ENCODE assay signal across 8 mouse cellular contexts in genomic region chr6:90607196-90607595, GRCm38 (mm10). TPM values are rescaled to one million over a fixed set of nuclear protein-coding genes. Genes with fewer than 3 reads are reported as not detected.
A peak's percentile ranks its signal among the peaks of the same experiment; 100 is the strongest.
DNase-seq lines count a peak whose midpoint lies in the region; ATAC-seq and TF ChIP-seq lines count a peak whose summit lies in the region.

No protein-coding gene starts in this region.

- TF ChIP-seq CTCF in heart, postnatal 0 days (IDR thresholded peaks at IDR 0.05; ENCODE audit: low read depth), result peak; percentile 88
- TF ChIP-seq CTCF in lung, embryonic 14.5 days (IDR thresholded peaks at IDR 0.05; ENCODE audit: low read depth), result peak; percentile 90

- H3K36me3 ChIP-seq in heart, postnatal 0 days (replicated peaks; ENCODE audit: control insufficient read depth, insufficient read depth, low read length), result no peaks in the 10 kb centered on the region
- no peaks in the 10 kb centered on the region for H3K36me3 ChIP-seq in heart, embryonic 11.5 days (ENCODE audit: control insufficient read depth, insufficient read depth, low read length)
- no peaks in the 10 kb centered on the region for H3K36me3 ChIP-seq in lung, embryonic 14.5 days (ENCODE audit: insufficient read depth)

- ATAC-seq in heart, postnatal 0 days (ENCODE audit: insufficient read depth, low read depth), result no peak
- no peak; the same call in 1 of the 2 replicates for ATAC-seq in heart, embryonic 11.5 days (replicated peaks; ENCODE audit: insufficient number of reproducible peaks, low FRiP score, low TSS enrichment)
- ATAC-seq in activated CD4-positive, CD25-positive, alpha-beta regulatory T cell, adult 4 months, result peak; percentile 38
- no peak for ATAC-seq in lung, embryonic 14.5 days (ENCODE audit: insufficient read depth)

- H3K9me3 ChIP-seq in heart, postnatal 0 days (replicated peaks; ENCODE audit: control insufficient read depth, low read length), result no peaks in the 10 kb centered on the region
- no peaks in the 10 kb centered on the region for H3K9me3 ChIP-seq in heart, embryonic 11.5 days (replicated peaks; ENCODE audit: control insufficient read depth, low read length)
- H3K9me3 ChIP-seq in lung, embryonic 14.5 days (ENCODE audit: low read depth, low read length), result no peaks in the 10 kb centered on the region

- H3K4me2 ChIP-seq in heart, postnatal 0 days (ENCODE audit: low read depth, low read length), result no peak overlapping the region
- H3K4me2 ChIP-seq in heart, embryonic 11.5 days, result no peak overlapping the region
- no peak overlapping the region for H3K4me2 ChIP-seq in lung, embryonic 14.5 days

- 11% methylated on average over 5 of the region's 5 CpGs for WGBS in heart, postnatal 0 days
- 7% methylated on average over 5 of the region's 5 CpGs for WGBS in heart, embryonic 11.5 days (ENCODE audit: insufficient replicate concordance)
- WGBS in lung, embryonic 14.5 days, result 14% methylated on average over 5 of the region's 5 CpGs

- TF ChIP-seq EP300 in heart, postnatal 0 days (IDR thresholded peaks at IDR 0.05; ENCODE audit: low read depth), result no peak

- peaks cover 14% of the 10 kb centered on the region for H3K4me1 ChIP-seq in heart, postnatal 0 days (ENCODE audit: control insufficient read depth, insufficient read depth)
- peaks cover 13% of the 10 kb centered on the region; the same call in 1 of the 2 replicates for H3K4me1 ChIP-seq in heart, embryonic 11.5 days (ENCODE audit: control insufficient read depth, insufficient read depth, low read length)
- H3K4me1 ChIP-seq in lung, embryonic 14.5 days (ENCODE audit: insufficient read depth), result no peaks in the 10 kb centered on the region

- H3K27me3 ChIP-seq in heart, postnatal 0 days (ENCODE audit: control insufficient read depth, insufficient read depth, low read length), result no peaks in the 10 kb centered on the region
- 0 out of 2 replicates have a peak, but pooled peaks cover 2% of the 10 kb centered on the region for H3K27me3 ChIP-seq in heart, embryonic 11.5 days (ENCODE audit: control insufficient read depth, insufficient read depth, low read length)
- H3K27me3 ChIP-seq in lung, embryonic 14.5 days (ENCODE audit: insufficient read depth, low read length), result no peaks in the 10 kb centered on the region

- no peak overlapping the region for H3K4me3 ChIP-seq in heart, postnatal 0 days (ENCODE audit: low read depth, low read length)
- H3K4me3 ChIP-seq in heart, embryonic 11.5 days (ENCODE audit: low read depth, low read length), result no peak overlapping the region
- no peak overlapping the region for H3K4me3 ChIP-seq in lung, embryonic 14.5 days (ENCODE audit: low read depth, low read length)

- H3K27ac ChIP-seq in heart, postnatal 0 days (ENCODE audit: low read depth), result no peak overlapping the region
- no peak overlapping the region for H3K27ac ChIP-seq in heart, embryonic 11.5 days (ENCODE audit: low read depth, low read length)
- no peak overlapping the region for H3K27ac ChIP-seq in lung, embryonic 14.5 days (ENCODE audit: low read depth)

- no peak overlapping the region for H3K9ac ChIP-seq in heart, postnatal 0 days (replicated peaks; ENCODE audit: low read depth, low read length)
- no peak overlapping the region for H3K9ac ChIP-seq in heart, embryonic 11.5 days (ENCODE audit: low read depth, low read length)
- no peak overlapping the region for H3K9ac ChIP-seq in lung, embryonic 14.5 days

- peak; percentile 82 for DNase-seq in heart, postnatal 0 days (ENCODE audit: low spot score)
- peak; percentile 76 to 77 for DNase-seq in B cell, adult 2 months
- DNase-seq in embryo, embryonic 11 days, result peak; percentile 81
- DNase-seq in kidney, postnatal 14 days, result peak; percentile 76
- DNase-seq in lung, embryonic 14.5 days, result peak; percentile 88
- DNase-seq in spleen, postnatal 14 days (ENCODE audit: low spot score in 2 of 2), result peak; percentile 42 to 69

RNA-seq across cellular contexts. Expression of gene Slc41a3, which starts 2.7 kb away (rescaled TPM):
- total RNA-seq in heart, postnatal 0 days (2014; rRNA removed; ENCODE audit: low replicate concordance), result 35.0 and 39.8 TPM in 2 replicates
- 17.5 and 23.4 TPM in 2 replicates for polyA plus RNA-seq in heart, postnatal 0 days (2015; fragmentation: Nextera tagmentation; extraction: Ambion mirVana)
- 11.1 and 12.6 TPM in 2 replicates for polyA plus RNA-seq in heart, embryonic 11.5 days (2014; fragmentation: Nextera tagmentation; extraction: Ambion mirVana)
- 1 to 10 TPM; 5.3 to 5.8 TPM for polyA plus RNA-seq in activated CD4-positive, CD25-positive, alpha-beta regulatory T cell, adult 4 months (2017; shearing (Covaris generic))
- 4.7 and 5.4 TPM in 2 replicates for polyA plus RNA-seq in lung, embryonic 14.5 days (2014; fragmentation: Nextera tagmentation; extraction: Ambion mirVana)
